8 mouse cellular contexts compared by ENCODE assay signal in the genomic region with DNA sequence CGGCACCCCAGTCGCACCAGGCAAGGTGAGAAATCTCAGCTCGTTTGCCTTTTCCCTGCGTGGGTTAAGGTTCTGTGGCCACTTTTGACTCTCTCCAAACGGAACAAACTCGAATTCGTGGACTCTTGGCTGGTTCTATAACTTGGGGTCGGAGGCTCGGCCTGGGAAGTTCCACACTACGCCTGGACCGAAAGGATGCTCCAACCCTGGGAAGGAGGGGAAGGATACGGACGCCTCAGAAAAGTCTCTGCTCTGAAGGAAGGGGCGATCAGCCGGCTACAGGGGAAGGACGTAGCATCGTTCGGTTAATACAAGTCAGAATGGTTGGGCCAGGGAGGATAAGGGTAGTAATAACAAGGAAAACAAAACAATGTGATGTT. TPM values are rescaled to one million over a fixed set of nuclear protein-coding genes. Genes with fewer than 3 reads are reported as not detected.
DNase-seq lines count a peak whose midpoint lies in the region; ATAC-seq and TF ChIP-seq lines count a peak whose summit lies in the region.

No protein-coding gene starts in this region.

- WGBS in lung, embryonic 14.5 days, result under 1% methylated on average over 18 of the region's 18 CpGs
- under 1% methylated on average over 18 of the region's 18 CpGs for WGBS in limb, embryonic 11.5 days
- WGBS in neural tube, embryonic 15.5 days, result under 1% methylated on average over 18 of the region's 18 CpGs

- ATAC-seq in lung, embryonic 14.5 days (ENCODE audit: insufficient read depth), result peak; percentile 81
- ATAC-seq in limb, embryonic 11.5 days (ENCODE audit: insufficient number of reproducible peaks, low FRiP score, low TSS enrichment, low read depth), result peak; percentile 61
- ATAC-seq in neural tube, embryonic 15.5 days (ENCODE audit: low FRiP score), result peak; percentile 72

- H3K4me2 ChIP-seq in lung, embryonic 14.5 days, result peak overlapping the region; percentile 65
- peak overlapping the region; percentile 63 for H3K4me2 ChIP-seq in limb, embryonic 11.5 days (ENCODE audit: low read depth, severe bottlenecking)
- peak overlapping the region; percentile 68 for H3K4me2 ChIP-seq in neural tube, embryonic 15.5 days

- H3K4me3 ChIP-seq in lung, embryonic 14.5 days (ENCODE audit: low read depth, low read length), result peak overlapping the region; percentile 62
- H3K4me3 ChIP-seq in embryonic fibroblast, embryonic 13.5 days (ENCODE audit: insufficient read depth, low read length), result peak overlapping the region; percentile 82
- peak overlapping the region; percentile 64 for H3K4me3 ChIP-seq in limb, embryonic 11.5 days (ENCODE audit: low read depth, low read length)
- peak overlapping the region; percentile 78 for H3K4me3 ChIP-seq in neural tube, embryonic 15.5 days (replicated peaks)

- DNase-seq in lung, embryonic 14.5 days, result no peak
- DNase-seq in lung, postnatal 36 days, result no peak
- no peak for DNase-seq in limb, embryonic 11.5 days (ENCODE audit: low spot score)
- no peak for DNase-seq in cerebellum, adult 9-10 months
- DNase-seq in ovary, postnatal 14 days (ENCODE audit: low spot score), result no peak
- no peak for DNase-seq in left cerebral cortex, postnatal 14 days (ENCODE audit: low spot score in 2 of 2)

- peak overlapping the region; percentile 70 for H3K9ac ChIP-seq in lung, embryonic 14.5 days
- H3K9ac ChIP-seq in limb, embryonic 11.5 days (ENCODE audit: low read length), result peak overlapping the region; percentile 68
- peak overlapping the region; percentile 68 for H3K9ac ChIP-seq in neural tube, embryonic 15.5 days (replicated peaks)

- no peaks in the 10 kb centered on the region for H3K9me3 ChIP-seq in lung, embryonic 14.5 days (ENCODE audit: low read depth, low read length)
- H3K9me3 ChIP-seq in limb, embryonic 11.5 days (ENCODE audit: control insufficient read depth, low read length), result no peaks in the 10 kb centered on the region
- no peaks in the 10 kb centered on the region for H3K9me3 ChIP-seq in neural tube, embryonic 15.5 days (replicated peaks)

- H3K36me3 ChIP-seq in lung, embryonic 14.5 days (ENCODE audit: insufficient read depth), result no peaks in the 10 kb centered on the region
- no peaks in the 10 kb centered on the region for H3K36me3 ChIP-seq in limb, embryonic 11.5 days (ENCODE audit: control insufficient read depth, insufficient read depth, low read length)
- no peaks in the 10 kb centered on the region for H3K36me3 ChIP-seq in neural tube, embryonic 15.5 days

- no peak for TF ChIP-seq CTCF in lung, embryonic 14.5 days (IDR thresholded peaks at IDR 0.05; ENCODE audit: low read depth)
- TF ChIP-seq CTCF in embryonic fibroblast, embryonic 13.5 days (IDR thresholded peaks at IDR 0.05; ENCODE audit: borderline replicate concordance, insufficient read depth, low read length), result no peak

- H3K4me1 ChIP-seq in lung, embryonic 14.5 days (ENCODE audit: insufficient read depth), result no peaks in the 10 kb centered on the region
- H3K4me1 ChIP-seq in embryonic fibroblast, embryonic 13.5 days (ENCODE audit: control insufficient read depth, insufficient read depth, low read length), result no peaks in the 10 kb centered on the region
- H3K4me1 ChIP-seq in limb, embryonic 11.5 days (ENCODE audit: control insufficient read depth, insufficient read depth, low read length), result no peaks in the 10 kb centered on the region
- H3K4me1 ChIP-seq in neural tube, embryonic 15.5 days, result peaks cover 13% of the 10 kb centered on the region; the same call in 1 of the 2 replicates

- peak overlapping the region; percentile 51; the same call in 1 of the 2 replicates for H3K27ac ChIP-seq in lung, embryonic 14.5 days (ENCODE audit: low read depth)
- H3K27ac ChIP-seq in embryonic fibroblast, embryonic 13.5 days (ENCODE audit: insufficient read depth, low read length), result peak overlapping the region; percentile 20
- H3K27ac ChIP-seq in limb, embryonic 11.5 days (replicated peaks; ENCODE audit: low read depth, low read length), result peak overlapping the region; percentile 64; the same call in 1 of the 2 replicates
- H3K27ac ChIP-seq in neural tube, embryonic 15.5 days (replicated peaks), result peak overlapping the region; percentile 82

- intact Hi-C loops in left cerebral cortex, postnatal 14 days (cut with DNase I), result no loop called here

- H3K27me3 ChIP-seq in lung, embryonic 14.5 days (ENCODE audit: insufficient read depth, low read length), result no peaks in the 10 kb centered on the region
- H3K27me3 ChIP-seq in limb, embryonic 11.5 days (ENCODE audit: control insufficient read depth, insufficient read depth, low read length), result no peaks in the 10 kb centered on the region
- H3K27me3 ChIP-seq in neural tube, embryonic 15.5 days (replicated peaks), result no peaks in the 10 kb centered on the region

- TF ChIP-seq POLR2A in embryonic fibroblast, embryonic 13.5 days (IDR thresholded peaks at IDR 0.05; ENCODE audit: low read depth, low read length), result no peak

RNA-seq across cellular contexts. Expression of a gene that starts 0.3 kb away (rescaled TPM):
- 33.1 and 34.1 TPM in 2 replicates for polyA plus RNA-seq in lung, embryonic 14.5 days (2014; fragmentation: Nextera tagmentation; extraction: Ambion mirVana)
- polyA plus RNA-seq in embryonic fibroblast, embryonic 13.5 days (2011; ENCODE audit: insufficient read length, low read depth, missing spikeins), result 29.3 and 36.1 TPM in 2 replicates
- 59.8 and 63.3 TPM in 2 replicates for polyA plus RNA-seq in limb, embryonic 11.5 days (2014; fragmentation: Nextera tagmentation; extraction: Ambion mirVana)
- 20.1 and 22.0 TPM in 2 replicates for polyA plus RNA-seq in neural tube, embryonic 15.5 days (2015; fragmentation: Nextera tagmentation; extraction: Ambion mirVana)
- total RNA-seq in left cerebral cortex, postnatal 14 days (2021), result 10 to 100 TPM; 24.6 to 27.9 TPM

RNA-seq across cellular contexts. Expression of a gene that starts 11.6 kb away (rescaled TPM):
- 78.3 and 80.9 TPM in 2 replicates for polyA plus RNA-seq in lung, embryonic 14.5 days (2014; fragmentation: Nextera tagmentation; extraction: Ambion mirVana)
- polyA plus RNA-seq in embryonic fibroblast, embryonic 13.5 days (2011; ENCODE audit: insufficient read length, low read depth, missing spikeins), result 115 and 153 TPM in 2 replicates
- polyA plus RNA-seq in limb, embryonic 11.5 days (2014; fragmentation: Nextera tagmentation; extraction: Ambion mirVana), result 86.0 and 96.5 TPM in 2 replicates
- 66.4 and 67.4 TPM in 2 replicates for polyA plus RNA-seq in neural tube, embryonic 15.5 days (2015; fragmentation: Nextera tagmentation; extraction: Ambion mirVana)
- total RNA-seq in left cerebral cortex, postnatal 14 days (2021), result 10 to 100 TPM; 54.7 to 57.7 TPM

RNA-seq across cellular contexts. Expression of a gene that starts 35.3 kb away (rescaled TPM):
- 0.64 and 0.85 TPM in 2 replicates for polyA plus RNA-seq in lung, embryonic 14.5 days (2014; fragmentation: Nextera tagmentation; extraction: Ambion mirVana)
- polyA plus RNA-seq in embryonic fibroblast, embryonic 13.5 days (2011; ENCODE audit: insufficient read length, low read depth, missing spikeins), result not detected in 2 replicates
- polyA plus RNA-seq in limb, embryonic 11.5 days (2014; fragmentation: Nextera tagmentation; extraction: Ambion mirVana), result 1.2 and 1.3 TPM in 2 replicates
- polyA plus RNA-seq in neural tube, embryonic 15.5 days (2015; fragmentation: Nextera tagmentation; extraction: Ambion mirVana), result 0.23 and 0.26 TPM in 2 replicates
- not detected for total RNA-seq in left cerebral cortex, postnatal 14 days (2021)

RNA-seq across cellular contexts. Expression of a gene that starts 58.0 kb away (rescaled TPM):
- polyA plus RNA-seq in lung, embryonic 14.5 days (2014; fragmentation: Nextera tagmentation; extraction: Ambion mirVana), result 21.8 and 22.2 TPM in 2 replicates
- 11.8 and 13.7 TPM in 2 replicates for polyA plus RNA-seq in embryonic fibroblast, embryonic 13.5 days (2011; ENCODE audit: insufficient read length, low read depth, missing spikeins)
- 29.9 and 30.9 TPM in 2 replicates for polyA plus RNA-seq in limb, embryonic 11.5 days (2014; fragmentation: Nextera tagmentation; extraction: Ambion mirVana)
- 15.8 and 16.0 TPM in 2 replicates for polyA plus RNA-seq in neural tube, embryonic 15.5 days (2015; fragmentation: Nextera tagmentation; extraction: Ambion mirVana)
- 10 to 100 TPM; 10.2 to 10.6 TPM for total RNA-seq in left cerebral cortex, postnatal 14 days (2021)

RNA-seq across cellular contexts. Expression of a gene that starts 58.3 kb away (rescaled TPM):
- not detected in 2 replicates for polyA plus RNA-seq in lung, embryonic 14.5 days (2014; fragmentation: Nextera tagmentation; extraction: Ambion mirVana)
- not detected in 2 replicates for polyA plus RNA-seq in embryonic fibroblast, embryonic 13.5 days (2011; ENCODE audit: insufficient read length, low read depth, missing spikeins)
- polyA plus RNA-seq in limb, embryonic 11.5 days (2014; fragmentation: Nextera tagmentation; extraction: Ambion mirVana), result 0.40 TPM in 1 of 2 replicates, not detected in the other
- not detected in 2 replicates for polyA plus RNA-seq in neural tube, embryonic 15.5 days (2015; fragmentation: Nextera tagmentation; extraction: Ambion mirVana)
- not detected for total RNA-seq in left cerebral cortex, postnatal 14 days (2021)

Comparison
In these comparisons a context has a peak if more than half of its experiments do, and no peak if none do; other contexts are left out.
1. H3K27ac ChIP-seq: peak in every context shown above with its lines; median percentile 82 in neural tube, embryonic 15.5 days; 64 in limb, embryonic 11.5 days; 51 in lung, embryonic 14.5 days; 20 in embryonic fibroblast, embryonic 13.5 days.